Mouse (Mus musculus) layer of hippocampus, adult 9-10 months (tissue): ENCODE measurements at regions not wholly inside any gene's neighbourhood (a gene's known extent, or its start where the extent isn't known, plus 50 kb on each side); places are given as distances from the start of the nearest gene placed in this dataset.
A peak's percentile ranks its signal among the peaks of the same experiment; 100 is the strongest.

Experiments
- DNase-seq: peaks from one replicate; pipeline ENCODE4 v3.0.0; 2022; ENCODE audit warnings: low spot score

DNA sequence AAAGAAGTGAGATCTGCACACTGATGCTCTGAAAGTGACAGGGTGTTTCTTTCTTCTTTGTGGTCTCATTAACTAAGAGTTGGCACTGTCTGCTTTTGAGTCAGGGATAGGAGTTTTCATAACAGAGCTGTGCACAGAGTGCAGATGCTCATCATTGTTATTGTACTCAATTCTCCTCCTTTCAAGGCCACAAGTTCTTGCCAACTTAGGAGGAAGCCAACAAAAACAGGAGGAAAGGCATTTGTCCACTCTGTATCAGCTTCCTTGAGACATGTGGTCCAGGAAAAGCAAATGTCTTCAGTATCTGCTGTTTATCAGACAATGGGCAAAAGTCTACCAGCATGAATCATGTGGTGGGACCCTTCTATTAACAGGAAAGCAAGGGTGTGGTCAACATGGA is 345.1 kb downstream of the Fam181b start:
- DNase-seq: no peak

- peak; percentile 21 for DNase-seq
Measured at GRCm38 (mm10) chr7:93435034-93435433, 355.4 kb downstream of the Fam181b start.

- DNase-seq: no peak
Measured at GRCm38 (mm10) chr7:93454071-93454470, 374.4 kb downstream of the Fam181b start.

- no peak for DNase-seq
Measured at GRCm38 (mm10) chr7:93463377-93463776, 383.7 kb downstream of the Fam181b start.

GRCm38 (mm10) chr7:93473371-93473770 is 393.7 kb downstream of the Fam181b start:
- no peak for DNase-seq

GRCm38 (mm10) chr7:93510636-93511035 is 431.0 kb downstream of the Fam181b start:
- peak; percentile 16 for DNase-seq

- no peak for DNase-seq
Measured at GRCm38 (mm10) chr7:93511237-93511636, 431.6 kb downstream of the Fam181b start.

- no peak for DNase-seq
Measured at GRCm38 (mm10) chr7:93559131-93559530, 479.5 kb downstream of the Fam181b start.

GRCm38 (mm10) chr7:93577523-93577922 is 497.9 kb downstream of the Fam181b start:
- no peak for DNase-seq

DNA sequence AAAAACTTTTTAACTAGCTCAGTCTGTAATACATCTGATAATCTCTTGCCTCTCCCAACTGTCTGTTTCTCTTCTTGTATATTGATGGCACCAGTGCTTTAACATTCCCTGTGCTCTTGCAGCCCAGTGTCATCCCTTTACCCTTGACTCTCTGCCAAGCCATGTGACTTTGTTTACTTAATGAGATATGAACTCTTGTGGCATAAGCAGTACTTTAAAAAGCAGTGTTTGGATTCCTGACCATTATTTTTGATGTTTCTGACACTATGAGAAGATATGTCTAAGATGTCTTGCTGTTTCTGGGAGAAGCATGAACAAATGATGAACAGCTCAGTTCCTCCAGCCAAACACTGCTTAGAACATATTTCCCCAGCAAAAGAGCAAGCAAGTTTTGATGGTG is 507.5 kb downstream of the Fam181b start:
- DNase-seq: no peak

DNA sequence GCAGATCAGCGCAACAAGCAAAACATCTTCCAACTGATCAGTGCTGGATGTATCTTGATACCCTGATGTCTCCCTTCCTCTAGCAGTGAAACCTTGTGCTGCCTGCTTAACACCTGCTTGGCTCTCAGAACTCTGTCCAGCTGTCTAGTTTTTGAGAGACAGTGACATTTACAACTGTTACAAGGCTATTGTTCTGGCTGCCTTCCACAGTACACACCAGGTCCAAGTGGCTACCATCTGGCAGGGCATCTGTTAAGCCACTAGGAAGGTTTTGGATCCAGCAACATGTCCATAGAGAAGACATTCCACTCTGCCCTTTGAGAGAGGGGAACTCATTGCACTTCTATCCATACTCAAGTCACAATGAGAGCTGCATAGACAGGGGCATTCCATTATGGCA is 508.4 kb downstream of the Fam181b start:
- DNase-seq: no peak
